Mouse (Mus musculus) heart, postnatal 25 days (tissue): ENCODE data around the gene Ppard. TPM values are rescaled to one million over a fixed set of nuclear protein-coding genes. Genes with fewer than 3 reads are reported as not detected.

Experiments
- DNase-seq: peaks from one replicate; pipeline ENCODE4 v3.0.0; 2022; ENCODE audit warnings: low spot score
- intact Hi-C: fragments of 180-260 bp; cut with DNase I; formaldehyde crosslinking; loops from one replicate; pipeline ENCODE4 v1.15.1; 2025
- total RNA-seq, 2 experiments: library from RNA; stranded (reverse); gene quantifications; 2 replicates each; pipeline ENCODE4 v1.2.3; 2021

Gene Ppard
- 10 to 100 TPM; 40.4 to 40.6 TPM for total RNA-seq

DNA sequence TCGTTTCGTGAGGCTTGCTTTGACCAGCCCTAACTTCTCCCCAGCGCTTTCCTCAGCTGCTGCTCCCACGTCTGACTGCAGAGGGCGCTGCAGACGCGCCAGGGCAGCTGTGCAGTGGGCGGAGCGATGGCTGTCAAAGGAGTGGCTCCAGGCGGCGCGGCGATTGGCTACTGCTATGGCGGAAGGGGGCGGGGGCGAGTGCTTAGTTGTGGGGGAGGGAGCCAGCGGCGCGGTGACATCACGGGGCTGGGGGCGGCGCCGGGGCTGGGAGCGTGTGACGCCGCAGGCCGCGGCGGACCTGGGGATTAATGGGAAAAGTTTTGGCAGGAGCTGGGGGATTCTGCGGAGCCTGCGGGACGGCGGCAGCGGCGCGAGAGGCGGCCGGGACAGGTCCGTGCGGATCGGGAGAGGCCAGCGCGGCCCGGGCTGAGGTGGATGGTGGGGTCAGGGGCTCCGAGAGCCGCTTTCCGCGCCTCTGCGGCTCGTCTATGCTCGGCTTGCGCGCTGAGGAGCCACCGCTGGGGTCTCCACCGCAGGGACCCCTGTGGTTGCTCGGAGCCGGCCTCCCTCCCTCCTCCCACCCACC is at the start of gene Ppard:
TSS of gene Ppard (plus strand) at position 226 of the 586 bp plus-strand sequence.
- peak; percentile 92 for DNase-seq
- intact Hi-C loops, result loop anchor here (1.0 kb wide), 1 partner anchor 25 kb away; no protein-coding TSS in a partner anchor

DNA sequence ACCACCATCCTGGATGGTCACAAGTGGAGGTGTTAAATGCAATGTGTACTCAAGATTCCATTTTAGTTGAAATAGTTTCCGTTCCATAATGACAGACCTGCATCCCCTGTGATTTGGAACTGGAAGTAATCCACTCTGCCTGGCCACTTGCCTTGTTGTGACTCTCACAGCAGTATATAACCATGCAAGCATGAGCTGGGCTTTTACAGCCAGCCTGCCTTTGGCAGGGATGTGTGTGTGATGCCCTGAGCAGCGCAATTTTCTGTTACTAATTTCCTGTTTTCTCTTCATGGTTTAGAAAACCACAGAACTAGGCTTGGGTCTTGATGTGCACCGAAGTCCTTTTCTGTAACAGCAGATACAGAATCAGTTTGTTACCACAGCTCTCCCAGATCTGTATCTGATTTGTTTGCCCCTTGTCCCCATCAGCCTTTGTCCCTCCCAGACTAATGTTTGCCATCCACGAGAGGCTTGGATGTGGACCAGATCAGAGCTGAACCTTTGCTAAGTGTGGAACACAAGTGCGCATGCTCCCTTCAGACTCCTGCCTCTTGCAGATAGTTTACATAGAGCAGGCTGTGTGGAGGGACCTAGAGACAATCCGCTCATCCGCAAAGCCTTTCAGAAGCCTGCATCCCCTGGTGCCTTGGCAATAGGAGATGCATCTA is 47.4 kb upstream of the Ppard start:
- intact Hi-C loops, result no loop called here
- DNase-seq, result no peak

- no peak for DNase-seq
- intact Hi-C loops, result no loop called here
Measured at GRCm38 (mm10) chr17:28188313-28188712, 44.2 kb upstream of the Ppard start.

- no peak for DNase-seq
- intact Hi-C loops, result no loop called here
Measured at GRCm38 (mm10) chr17:28192754-28193153, 39.7 kb upstream of the Ppard start.

DNA sequence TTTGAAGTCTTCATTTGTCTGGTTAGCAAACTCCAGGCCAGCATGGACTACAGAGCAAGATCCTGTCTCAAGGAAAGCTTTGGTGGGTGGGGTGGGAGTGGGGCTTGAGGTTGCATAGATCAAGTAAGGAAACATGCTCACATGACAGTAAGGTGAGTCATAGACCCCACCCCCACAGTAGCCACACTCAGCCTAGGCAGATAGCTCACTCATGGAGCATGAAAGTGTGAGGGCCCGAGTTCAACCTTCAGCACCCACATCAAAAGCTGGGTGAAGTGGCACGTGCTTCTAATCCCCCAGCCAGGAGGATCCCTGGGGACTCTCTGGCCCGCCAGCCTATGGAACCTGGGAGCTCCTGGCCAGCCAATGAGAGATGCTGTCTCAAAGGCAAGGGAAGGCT is 38.9 kb upstream of the Ppard start:
- no peak for DNase-seq
- intact Hi-C loops, result no loop called here

DNA sequence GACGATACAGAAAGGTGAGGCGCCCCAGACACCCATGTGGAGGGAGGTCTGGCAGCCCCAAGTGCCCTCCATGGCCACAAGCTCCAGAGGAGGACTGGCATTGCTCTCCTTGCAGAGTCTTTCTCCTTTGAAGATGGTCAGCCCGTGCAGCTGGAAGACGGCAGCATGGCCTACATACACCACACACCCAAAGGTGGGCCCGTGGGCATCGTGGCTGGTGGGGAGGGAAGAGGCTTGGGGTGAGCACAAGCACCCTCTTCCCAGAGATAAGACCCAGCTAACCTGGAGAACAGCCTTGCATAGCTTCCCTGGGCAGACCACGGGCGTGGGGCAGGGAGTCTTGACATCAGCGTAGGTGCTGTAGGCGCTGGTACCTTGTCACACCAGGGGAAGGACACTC is 37.5 kb upstream of the Ppard start:
- intact Hi-C loops, result no loop called here

GRCm38 (mm10) chr17:28197646-28198045 is 34.9 kb upstream of the Ppard start:
- intact Hi-C loops, result no loop called here
- DNase-seq, result no peak

More for the DNA sequence above, 37.5 kb upstream of the Ppard start:
- no peak for DNase-seq

DNA sequence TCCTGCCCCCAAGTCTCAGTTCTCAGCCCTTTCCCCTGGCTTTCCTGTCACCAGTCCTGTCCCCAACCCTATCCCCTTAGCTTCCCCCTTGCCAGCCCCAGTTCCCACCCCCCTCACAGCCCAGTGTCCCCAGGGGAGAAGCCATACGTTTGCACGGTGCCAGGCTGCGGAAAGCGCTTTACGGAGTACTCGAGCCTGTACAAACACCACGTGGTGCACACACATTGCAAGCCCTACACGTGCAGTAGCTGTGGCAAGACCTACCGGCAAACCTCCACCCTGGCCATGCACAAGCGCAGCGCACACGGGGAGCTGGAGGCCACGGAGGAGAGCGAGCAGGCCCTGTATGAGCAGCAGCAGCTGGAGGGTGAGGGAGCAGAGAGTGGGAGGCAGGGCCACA is 30.5 kb upstream of the Ppard start:
- DNase-seq, result no peak
- intact Hi-C loops, result no loop called here

- DNase-seq, result no peak
- intact Hi-C loops, result no loop called here
Measured at GRCm38 (mm10) chr17:28204052-28204720, 28.3 kb upstream of the Ppard start.

DNA sequence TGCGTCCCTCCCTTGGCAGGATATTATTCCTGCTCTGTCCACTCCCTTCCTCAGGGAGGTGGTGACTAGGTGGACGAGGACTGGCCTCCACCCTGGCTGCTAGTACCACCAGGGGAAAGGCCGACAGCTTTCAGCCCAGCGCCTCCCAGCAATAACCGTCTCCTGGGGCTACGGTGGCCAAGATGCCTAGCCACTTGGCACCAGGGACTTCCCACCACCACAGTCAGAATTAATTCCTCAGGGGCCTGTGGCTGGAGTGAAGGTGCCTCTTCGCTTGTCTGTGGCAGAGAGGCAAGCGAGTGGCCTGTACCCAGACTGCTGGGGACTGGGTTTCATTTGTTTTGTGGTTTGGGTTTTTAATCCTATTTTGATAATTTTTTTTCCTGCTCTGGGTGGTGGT is 27.1 kb upstream of the Ppard start:
- intact Hi-C loops, result loop anchor here (5.0 kb wide), 1 partner anchor 162 kb away; the partner anchor contains the start of gene Tulp1
- DNase-seq, result no peak

DNA sequence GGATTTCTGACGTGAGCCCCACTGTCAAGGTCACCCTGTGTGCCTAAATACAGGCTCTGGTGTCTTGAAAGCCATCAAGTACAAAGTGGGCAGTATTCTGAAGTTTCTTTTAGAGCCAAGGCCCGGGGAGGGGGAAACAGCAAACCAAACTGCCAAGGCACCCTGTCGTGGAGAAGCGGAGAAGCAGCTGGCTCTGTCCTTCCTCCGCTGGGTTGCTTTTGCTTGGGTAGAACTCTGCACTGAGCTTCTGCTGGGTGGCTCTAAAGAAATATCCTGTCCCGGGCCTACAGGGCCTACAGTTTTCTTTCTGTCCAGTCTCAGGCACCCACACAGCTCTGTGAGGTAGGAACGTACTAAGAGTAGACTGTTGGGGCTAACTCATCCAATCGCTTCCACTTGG is 25.4 kb upstream of the Ppard start:
- intact Hi-C loops, result loop anchor here (2.0 to 5.0 kb wide), 2 partner anchors 102 to 160 kb away; partner anchors contain the start of gene Tulp1
- no peak for DNase-seq

GRCm38 (mm10) chr17:28207591-28208313 is 24.7 kb upstream of the Ppard start, which contains the start of gene Def6:
TSS of gene Def6 (plus strand) at chr17:28207778.
- intact Hi-C loops, result loop anchor here (2.0 to 5.0 kb wide), 3 partner anchors 15 to 160 kb away; partner anchors contain the start of gene Tulp1
- DNase-seq, result peak; percentile 73

GRCm38 (mm10) chr17:28208314-28208612 is 24.2 kb upstream of the Ppard start:
- no peak for DNase-seq
- intact Hi-C loops, result loop anchor here (2.0 to 5.0 kb wide), 2 partner anchors 15 to 159 kb away; partner anchors contain the start of gene Tulp1

DNA sequence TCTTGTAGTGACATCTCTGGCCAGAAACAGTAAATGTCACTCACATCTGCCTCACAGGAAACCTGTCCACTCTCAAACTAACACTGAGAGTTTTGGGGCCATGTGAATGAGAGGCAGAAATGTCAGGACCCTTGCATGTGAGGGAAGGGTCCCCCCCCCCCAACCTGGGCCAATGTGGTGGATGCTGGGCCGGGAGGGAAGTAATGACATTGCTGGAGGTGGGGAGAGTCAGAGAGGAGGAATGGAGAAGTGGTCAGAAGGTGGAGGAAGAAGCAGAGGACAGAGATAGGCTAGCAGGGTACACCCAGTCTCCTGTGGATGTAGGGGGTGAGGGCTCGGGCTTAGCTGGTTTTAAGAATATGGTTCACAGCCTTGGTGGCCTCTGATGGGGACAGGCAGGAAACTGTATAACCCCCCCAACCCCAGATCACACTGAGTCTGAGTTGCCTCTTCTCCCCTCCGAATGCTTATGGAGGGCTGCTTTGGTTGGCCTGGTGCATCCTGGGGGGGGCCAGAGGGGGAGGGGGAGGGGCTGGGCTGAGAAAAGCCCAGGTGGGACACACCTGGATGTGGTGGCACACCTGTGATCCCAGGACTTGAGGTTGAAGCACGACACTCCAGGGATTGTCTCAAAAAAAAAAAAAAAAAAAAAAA is 22.9 kb upstream of the Ppard start:
- DNase-seq, result no peak
- intact Hi-C loops, result loop anchor here (2.0 to 5.0 kb wide), 2 partner anchors 13 to 158 kb away; partner anchors contain the start of gene Tulp1

DNA sequence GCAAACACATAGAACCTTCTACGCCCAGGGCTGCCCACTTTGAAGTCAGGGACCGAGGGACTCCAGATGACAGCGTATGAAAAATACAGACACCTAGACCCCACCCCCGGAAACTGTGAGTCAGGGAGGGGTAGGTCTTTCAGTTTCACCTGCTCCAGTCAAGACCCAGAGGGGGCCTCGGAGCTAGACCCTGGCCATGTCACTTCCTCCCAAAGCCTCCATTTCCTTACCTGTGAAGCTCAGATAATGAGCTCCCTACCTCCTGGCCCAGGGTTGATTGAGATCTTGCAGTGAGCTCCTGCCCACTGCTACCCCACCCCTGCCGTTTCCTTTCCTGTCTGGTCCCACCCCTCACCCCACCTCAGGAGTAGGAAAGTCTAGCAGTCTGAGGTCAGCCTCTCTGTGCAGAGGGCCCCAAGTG is 20.6 kb upstream of the Ppard start:
- intact Hi-C loops, result no loop called here
- DNase-seq, result no peak

DNA sequence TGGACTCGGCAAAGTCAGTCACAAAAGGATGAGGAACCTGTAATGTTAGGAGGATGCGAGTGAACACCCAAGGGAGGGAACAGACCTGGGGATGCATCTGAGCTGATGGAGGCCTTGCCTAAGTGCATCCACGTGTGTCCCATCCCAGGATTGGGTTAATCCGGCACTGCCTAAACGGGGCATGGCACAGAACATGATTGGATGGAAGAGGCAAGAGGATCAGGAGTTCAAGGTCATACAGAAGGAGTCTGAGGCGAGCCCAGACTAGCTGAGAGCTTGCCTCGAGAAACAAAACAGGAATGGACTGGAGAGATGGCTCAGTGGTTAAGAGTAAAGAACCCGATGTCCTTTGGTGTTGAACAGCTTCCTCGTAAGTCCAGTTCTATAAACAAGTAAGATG is 20.1 kb upstream of the Ppard start:
- intact Hi-C loops, result no loop called here
- DNase-seq, result no peak

- intact Hi-C loops, result no loop called here
- DNase-seq, result no peak
Measured at GRCm38 (mm10) chr17:28213236-28213635, 19.3 kb upstream of the Ppard start.

GRCm38 (mm10) chr17:28216791-28217190 is 15.7 kb upstream of the Ppard start:
- intact Hi-C loops, result no loop called here
- DNase-seq, result no peak

DNA sequence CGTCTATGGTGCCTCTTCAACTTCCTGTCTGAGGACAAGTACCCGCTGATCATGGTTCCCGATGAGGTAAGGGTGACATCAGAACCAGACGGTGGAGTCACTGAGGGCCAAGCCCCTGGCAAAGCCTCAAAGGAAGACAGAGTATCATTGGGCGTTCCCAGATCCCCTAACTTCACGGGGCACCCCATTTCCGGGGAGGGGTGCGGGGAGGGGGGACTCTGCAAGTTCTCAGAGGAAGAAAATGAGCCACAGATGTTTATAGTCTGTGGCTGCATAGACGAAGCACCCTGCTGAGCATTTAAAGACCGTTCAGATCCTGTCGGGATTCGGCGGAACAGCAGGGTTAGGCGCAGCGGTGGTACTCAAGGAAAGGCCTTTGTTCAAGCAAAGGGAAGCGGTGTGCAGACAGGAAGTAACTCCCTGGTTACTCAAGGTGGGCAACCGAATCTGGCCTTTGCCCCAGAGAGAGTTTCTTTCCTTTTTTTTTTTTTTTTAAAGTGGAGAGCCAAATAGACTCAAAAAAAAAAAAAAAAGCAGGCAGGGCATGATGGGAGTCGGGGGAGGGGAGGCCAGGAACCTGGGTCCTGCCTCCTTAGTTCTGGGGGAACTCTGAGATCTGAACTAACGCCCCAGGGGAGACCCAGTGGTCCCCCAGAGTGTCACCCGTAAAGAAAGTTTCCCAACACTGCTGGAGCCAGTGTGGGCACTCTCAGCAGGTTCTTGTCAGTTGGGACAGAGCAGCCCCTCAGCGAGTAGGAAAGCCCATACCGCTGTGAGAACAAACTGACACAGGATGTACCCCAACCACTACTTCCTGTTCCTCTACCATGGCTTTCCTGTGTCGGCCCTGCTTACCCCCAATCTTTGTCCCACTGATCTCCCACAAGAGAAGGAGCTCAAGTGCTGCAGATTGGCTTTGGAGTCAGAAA is 14.5 kb upstream of the Ppard start:
- intact Hi-C loops, result no loop called here
- no peak for DNase-seq
